Mouse (Mus musculus) forebrain, embryonic 13.5 days (tissue): Measurements from ENCODE around the gene Cep135. TPM values are rescaled to one million over a fixed set of nuclear protein-coding genes. Genes with fewer than 3 reads are reported as not detected.

ENCODE experiments used
- ATAC-seq: fragments of 200-750 bp; cut with Nextera tagmentation; 2 replicates; pipeline ENCODE4 v1.8.0; 2017
- H3K27ac ChIP-seq: fragments of 300-500 bp; sonication (generic); 2 replicates; pipeline ENCODE4 v1.5.1; 2015; ENCODE audit warnings: inconsistent platforms, mild to moderate bottlenecking, moderate library complexity
- H3K27me3 ChIP-seq: fragments of 300-500 bp; sonication (generic); 2 replicates; pipeline ENCODE4 v1.6.1; 2015; ENCODE audit warnings: mild to moderate bottlenecking, inconsistent platforms
- H3K36me3 ChIP-seq: fragments of 300-500 bp; sonication (generic); 2 replicates; pipeline ENCODE4 v1.6.1; 2015; ENCODE audit warnings: mild to moderate bottlenecking, inconsistent platforms; ENCODE audit not compliant: poor library complexity, severe bottlenecking
- H3K4me1 ChIP-seq: fragments of 300-500 bp; sonication (generic); 2 replicates; pipeline ENCODE4 v1.6.1; 2015; ENCODE audit warnings: inconsistent platforms
- H3K4me2 ChIP-seq: fragments of 300-500 bp; sonication (generic); 2 replicates; pipeline ENCODE4 v1.6.1; 2015; ENCODE audit warnings: inconsistent platforms, mild to moderate bottlenecking, moderate library complexity
- H3K4me3 ChIP-seq: fragments of 300-500 bp; sonication (generic); 2 replicates; pipeline ENCODE4 v1.5.1; 2015; ENCODE audit warnings: mild to moderate bottlenecking, inconsistent platforms
- H3K9ac ChIP-seq: fragments of 300-500 bp; sonication (generic); 2 replicates; pipeline ENCODE4 v1.6.1; 2015; ENCODE audit warnings: mild to moderate bottlenecking, inconsistent platforms
- H3K9me3 ChIP-seq: fragments of 300-500 bp; sonication (generic); replicated peaks from 2 replicates; pipeline ENCODE4 v1.6.1; 2016; ENCODE audit warnings: inconsistent platforms
- WGBS: fragments of 180-500 bp; shearing (Covaris S2); methylation state at CpG from one replicate; pipeline ENCODE4 v1.1.7; 2015; 5-methylcytosine and 5-hydroxymethylcytosine counted together
- polyA plus RNA-seq: library from polyadenylated mRNA; unstranded; fragments of >200 nt; fragmentation: Nextera tagmentation; extraction: Ambion mirVana; gene quantifications from 2 replicates; pipeline ENCODE4 v1.2.1, GENCODE M21; 2015

The Cep135 gene
- polyA plus RNA-seq, 1 experiment from 2014 or later, result 7.2 TPM

GRCm38 (mm10) chr5:76691251-76691650 is 102.8 kb downstream of the Cep135 start:
- 83% methylated on average over 5 of the region's 5 CpGs for WGBS

DNA sequence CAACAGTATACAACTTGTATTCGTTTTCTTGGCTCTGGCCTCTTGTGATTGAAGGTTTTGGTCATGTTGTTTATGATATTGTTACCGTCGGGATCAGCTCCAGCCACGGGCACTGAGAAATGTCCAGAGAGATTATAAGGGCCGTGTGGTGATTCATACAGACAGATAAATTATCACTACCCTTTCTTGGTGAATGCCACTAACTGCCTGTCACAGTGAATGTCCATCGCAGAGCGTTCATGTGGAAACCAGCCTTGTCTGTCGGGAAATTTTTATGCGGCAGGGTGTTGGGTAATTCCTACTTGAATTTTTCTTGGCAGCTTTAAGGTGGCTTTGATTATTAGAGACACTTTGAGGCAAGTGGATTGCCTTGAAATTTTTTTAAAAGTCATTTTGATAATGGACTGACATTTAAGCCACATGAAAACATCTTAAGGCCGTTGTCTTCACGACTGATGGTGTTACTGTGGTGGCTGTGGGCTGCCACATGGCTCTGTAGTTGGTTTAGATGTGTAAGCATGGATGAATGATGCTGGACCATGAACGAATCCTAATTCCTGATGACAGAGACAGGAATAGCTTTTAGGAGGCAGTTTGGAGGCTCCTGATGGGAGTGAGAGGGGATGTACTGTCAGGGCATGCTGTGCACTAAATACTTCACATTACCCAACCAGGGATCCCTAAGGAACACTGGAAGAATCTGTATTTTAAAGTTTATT is 103.4 kb downstream of the Cep135 start:
- Histone ChIP-seq H3K4me2 (no peak overlapping the region), H3K9me3 (no peaks in the 10 kb centered on the region), H3K27me3 (no peaks in the 10 kb centered on the region), H3K4me1 (peaks cover 15% of the 10 kb centered on the region; the same call in 1 of the 2 replicates), H3K9ac (no peak overlapping the region), H3K27ac (no peak overlapping the region), H3K4me3 (no peak overlapping the region), H3K36me3 (peaks cover 17% of the 10 kb centered on the region)
- WGBS, result 83% methylated on average over 12 of the region's 12 CpGs
- ATAC-seq, result no peak

More at GRCm38 (mm10) chr5:76691251-76691650, 102.8 kb downstream of the Cep135 start:
- no peak for ATAC-seq
- no peak overlapping the region for H3K27ac ChIP-seq
- no peaks in the 10 kb centered on the region for H3K27me3 ChIP-seq
- H3K9me3 ChIP-seq, result no peaks in the 10 kb centered on the region
- peaks cover 17% of the 10 kb centered on the region for H3K36me3 ChIP-seq
- no peak overlapping the region for H3K9ac ChIP-seq
- H3K4me1 ChIP-seq, result peaks cover 15% of the 10 kb centered on the region; the same call in 1 of the 2 replicates
- no peak overlapping the region for H3K4me3 ChIP-seq
- H3K4me2 ChIP-seq, result no peak overlapping the region

Other genes with a start within 250 kb of the Cep135 start
- not detected in 2 replicates for gene Nmu, start 224.9 kb upstream of the Cep135 start, polyA plus RNA-seq
- gene Gm7271, start 104.7 kb upstream of the Cep135 start, polyA plus RNA-seq, result not detected in 2 replicates
- gene Exoc1, start 59.4 kb upstream of the Cep135 start, polyA plus RNA-seq, result 52.0 and 58.3 TPM in 2 replicates
- 68.9 and 77.4 TPM in 2 replicates for gene C530008M17Rik, start 67.8 kb downstream of the Cep135 start, polyA plus RNA-seq